Mouse (Mus musculus) inflammation-experienced regulatory T-cells, adult 6 months (primary cell): ENCODE data around the gene Pacsin2. TPM values are rescaled to one million over a fixed set of nuclear protein-coding genes. Genes with fewer than 3 reads are reported as not detected.
"Not testable (repeated sequence)": the region's sequence is repeated elsewhere in the genome, so short reads cannot be mapped to it uniquely, and the experiment has no call there.

Source experiments
- ATAC-seq: one replicate; pipeline ENCODE4 v1.8.0; 2017
- polyA plus RNA-seq, 3 experiments: library from polyadenylated mRNA; unstranded; fragments of 100-300 nt; shearing (Covaris generic); gene quantifications; one replicate each; pipeline ENCODE4 v1.2.1; 2017

The Pacsin2 gene
- polyA plus RNA-seq, 3 experiments from 2014 or later = 17.1 to 34.5 (median 22.0) TPM

GRCm38 (mm10) chr15:83368261-83368660, 96.1 kb downstream of the Pacsin2 start:
- no peak for ATAC-seq

GRCm38 (mm10) chr15:83366933-83367552, 97.4 kb downstream of the Pacsin2 start:
- peak; percentile 86 for ATAC-seq

GRCm38 (mm10) chr15:83365697-83366096, 98.7 kb downstream of the Pacsin2 start:
- no peak for ATAC-seq

GRCm38 (mm10) chr15:83364194-83364593, 100.2 kb downstream of the Pacsin2 start:
- ATAC-seq = no peak

GRCm38 (mm10) chr15:83362813-83363212, 101.6 kb downstream of the Pacsin2 start:
- ATAC-seq = not testable (repeated sequence)

- ATAC-seq = not testable (repeated sequence)
Measured at GRCm38 (mm10) chr15:83360899-83361298, 103.5 kb downstream of the Pacsin2 start.

GRCm38 (mm10) chr15:83360140-83360539, 104.3 kb downstream of the Pacsin2 start:
- no peak for ATAC-seq

- ATAC-seq = no peak
Measured at GRCm38 (mm10) chr15:83358476-83358875, 105.9 kb downstream of the Pacsin2 start.

GRCm38 (mm10) chr15:83351546-83351945, 112.9 kb downstream of the Pacsin2 start:
- ATAC-seq = no peak

GRCm38 (mm10) chr15:83350859-83351258, 113.5 kb downstream of the Pacsin2 start:
- ATAC-seq = no peak

- peak; percentile 91 for ATAC-seq
Measured at GRCm38 (mm10) chr15:83349954-83350711, 114.3 kb downstream of the Pacsin2 start, which contains the start of gene Arfgap3. Gene Arfgap3 (minus strand): TSS chr15:83350247.

- no peak for ATAC-seq
Measured at GRCm38 (mm10) chr15:83349225-83349953, 115.0 kb downstream of the Pacsin2 start.

GRCm38 (mm10) chr15:83348747-83349146, 115.7 kb downstream of the Pacsin2 start:
- ATAC-seq = no peak

GRCm38 (mm10) chr15:83345898-83346529, 118.4 kb downstream of the Pacsin2 start:
- ATAC-seq = no peak

GRCm38 (mm10) chr15:83344956-83345355, 119.5 kb downstream of the Pacsin2 start:
- no peak for ATAC-seq

- no peak for ATAC-seq
Measured at GRCm38 (mm10) chr15:83344157-83344556, 120.2 kb downstream of the Pacsin2 start.

- no peak for ATAC-seq
Measured at GRCm38 (mm10) chr15:83338908-83339307, 125.5 kb downstream of the Pacsin2 start.

- no peak for ATAC-seq
Measured at GRCm38 (mm10) chr15:83337903-83338870, 126.2 kb downstream of the Pacsin2 start.

GRCm38 (mm10) chr15:83332373-83332772, 132.0 kb downstream of the Pacsin2 start:
- no peak for ATAC-seq

- no peak for ATAC-seq
Measured at GRCm38 (mm10) chr15:83328952-83329351, 135.5 kb downstream of the Pacsin2 start.
